Mouse (Mus musculus): Measurements from ENCODE around the gene Amdhd2.

- no peak for TF ChIP-seq POLR2AphosphoS2 (IDR thresholded peaks at IDR 0.05; ENCODE audit: insufficient read length, low read depth)
- TF ChIP-seq POLR2A (IDR thresholded peaks at IDR 0.05; ENCODE audit: insufficient read length, low read depth), result no peak
- TF ChIP-seq MAX (IDR thresholded peaks at IDR 0.05; ENCODE audit: low read depth), result no peak
Observed at GRCm38 (mm10) chr17:24191481-24191880, 27.9 kb upstream of the Amdhd2 start.
